Mouse (Mus musculus) cerebellum, postnatal 36 days (tissue): Measurements from ENCODE around the gene Sclt1.
"Not testable (repeated sequence)": the region's sequence is repeated elsewhere in the genome, so short reads cannot be mapped to it uniquely, and the experiment has no call there.

Experiments used
- DNase-seq, 2 experiments: peaks; one replicate each; pipeline ENCODE4 v3.0.0; 2021 to 2022; ENCODE audit warnings: mixed read lengths in 2 of 2

Gene Sclt1

DNA sequence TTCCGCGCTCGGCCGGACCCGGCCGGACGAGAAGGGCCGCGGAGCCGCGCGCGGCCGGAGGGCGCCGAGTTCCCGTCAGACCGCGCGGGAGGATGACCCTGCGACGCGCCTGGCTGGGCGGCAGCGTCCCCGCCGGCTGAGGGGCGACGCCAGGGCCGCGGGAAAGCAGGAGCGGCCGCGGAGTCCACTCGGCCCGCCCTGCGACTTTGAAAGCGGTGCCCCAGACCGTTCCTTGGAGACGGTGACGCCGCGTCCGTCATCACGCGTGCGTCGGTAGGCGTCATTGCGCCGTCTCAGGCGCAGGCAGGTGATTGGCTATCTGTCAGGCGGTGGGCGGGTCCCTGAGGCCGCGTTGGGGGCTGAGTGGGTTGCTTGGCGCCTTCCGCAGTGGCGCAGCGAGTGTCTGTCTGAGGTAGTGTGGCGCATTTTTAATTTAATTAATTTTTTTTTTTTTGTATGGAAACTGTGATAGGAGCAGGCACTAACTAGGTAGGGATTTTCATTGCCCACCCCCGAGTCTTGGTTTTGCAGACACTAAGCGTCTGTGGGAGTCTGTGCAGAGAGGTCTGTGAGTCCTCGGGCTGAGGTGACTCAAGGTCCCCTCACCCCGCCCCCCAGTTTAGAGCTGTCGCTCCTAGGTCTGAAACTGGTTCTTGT, at the start of gene Sclt1, which contains the start of gene D3Ertd751e:
Gene Sclt1 (minus strand): TSS at position 237 of the 657 bp plus-strand sequence.
Gene D3Ertd751e (plus strand): TSS at position 334 of the 657 bp plus-strand sequence.
- DNase-seq: peak; percentile 97 to 98

DNA sequence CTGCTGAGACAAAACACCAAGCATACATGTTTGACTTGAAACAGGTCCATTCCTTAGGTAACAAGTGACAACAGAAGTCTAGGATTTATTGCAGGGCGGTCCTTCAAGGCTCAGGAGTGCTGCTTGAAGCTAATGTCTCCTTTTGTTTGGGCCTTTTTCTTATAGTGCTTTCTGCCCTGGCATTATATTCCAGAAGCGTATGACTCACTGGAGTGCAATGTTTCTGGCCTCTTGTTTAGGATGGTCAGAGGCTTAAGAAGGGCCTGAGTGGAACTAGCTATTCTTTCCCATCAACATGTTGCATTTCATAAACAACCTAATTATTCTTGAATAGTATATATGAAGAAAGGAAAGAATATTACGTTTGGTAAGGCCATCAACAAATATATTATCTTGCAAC, 19.8 kb upstream of the Sclt1 start:
- DNase-seq: no peak

DNA sequence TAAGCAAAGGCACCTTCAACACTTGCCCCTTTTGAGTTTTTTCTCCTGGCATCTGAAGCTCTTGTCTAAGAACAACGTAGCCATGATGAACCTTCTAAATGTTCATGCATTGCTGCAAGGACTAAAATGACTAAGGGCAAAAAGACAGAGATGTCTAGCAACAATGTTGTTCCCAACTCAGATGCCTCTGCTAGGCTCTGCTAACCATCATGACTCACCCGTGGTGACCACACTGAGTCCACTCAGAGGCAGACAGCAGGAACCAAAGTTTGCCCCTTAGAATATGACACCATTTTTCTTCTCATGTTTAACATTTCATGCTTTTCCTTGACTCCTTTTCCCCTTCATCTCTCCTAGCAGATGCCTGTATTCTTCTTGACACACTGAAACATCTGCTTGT, 12.2 kb upstream of the Sclt1 start:
- no peak for DNase-seq

DNA sequence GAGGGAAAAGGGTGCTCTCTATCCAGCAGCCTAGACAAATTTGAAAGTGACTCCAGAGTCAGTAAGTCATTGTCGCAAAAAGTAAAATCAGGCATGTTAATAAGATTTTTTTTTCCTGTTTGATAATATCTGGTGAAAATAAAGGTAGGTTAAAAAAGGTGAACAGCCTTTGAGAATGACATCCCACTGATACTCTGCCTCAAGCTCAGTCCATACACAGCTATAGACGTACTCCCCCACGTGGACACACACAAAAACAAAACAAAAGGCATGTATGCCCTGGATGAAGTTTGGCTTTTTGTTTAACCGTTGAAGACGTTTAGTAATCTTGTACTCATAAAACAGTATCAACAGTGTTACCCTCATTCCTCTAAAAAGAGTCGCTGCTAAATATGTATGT, 1.1 kb upstream of the Sclt1 start:
- peak; percentile 7 to 25 for DNase-seq

DNA sequence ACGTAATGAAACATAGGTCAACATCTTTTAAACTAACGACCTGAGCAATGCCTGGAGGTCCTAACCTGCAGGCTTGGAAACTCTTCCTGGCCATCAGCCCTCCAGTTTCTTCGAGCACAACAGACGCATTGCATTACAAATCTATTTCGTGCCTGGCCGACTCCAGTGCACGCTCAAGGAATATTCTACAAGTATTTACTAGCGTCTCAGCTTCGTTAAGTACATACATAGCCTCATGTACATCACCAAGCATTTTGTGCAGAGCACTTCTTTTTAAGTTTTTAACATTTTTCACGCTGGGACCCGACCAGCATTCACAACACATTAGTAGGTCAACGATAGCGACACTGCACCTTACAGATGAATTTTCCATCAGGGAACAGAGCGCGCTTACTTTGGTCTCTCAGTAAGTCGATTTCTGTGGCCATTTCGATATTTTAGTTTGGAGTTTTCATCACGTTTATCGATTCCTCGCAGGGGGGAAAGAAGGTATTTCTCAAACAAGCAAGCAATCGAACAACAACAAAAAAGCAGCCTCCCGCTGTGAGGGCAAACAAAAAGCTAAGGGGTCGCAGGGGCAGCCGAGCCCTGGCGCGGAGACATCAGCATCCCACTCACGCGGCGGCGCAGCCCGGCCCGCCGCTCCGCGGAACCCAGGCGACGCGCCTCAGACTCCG, 575 bp downstream of the Sclt1 start:
- peak in 1 of 2 experiments; percentile 12 for DNase-seq

DNA sequence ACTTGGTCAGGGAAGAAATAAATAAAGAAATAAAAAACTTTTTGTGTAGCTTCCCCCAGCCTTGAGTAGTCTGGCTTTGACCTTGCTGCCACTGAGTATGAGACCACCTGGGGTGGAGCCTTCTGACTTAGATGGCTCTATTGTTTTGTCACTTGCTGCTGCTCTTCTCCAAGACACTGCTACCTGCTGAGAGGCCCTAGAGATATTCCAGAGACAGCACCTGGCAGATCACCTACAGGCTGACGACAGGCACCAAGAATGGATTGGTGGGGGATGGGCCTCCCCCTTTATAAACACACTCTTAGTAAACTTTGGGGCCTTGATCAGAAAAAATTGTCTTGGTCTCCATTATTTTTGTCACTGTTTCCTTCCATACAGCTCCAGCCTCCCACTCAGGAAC, 46.6 kb downstream of the Sclt1 start:
- DNase-seq: no peak

DNA sequence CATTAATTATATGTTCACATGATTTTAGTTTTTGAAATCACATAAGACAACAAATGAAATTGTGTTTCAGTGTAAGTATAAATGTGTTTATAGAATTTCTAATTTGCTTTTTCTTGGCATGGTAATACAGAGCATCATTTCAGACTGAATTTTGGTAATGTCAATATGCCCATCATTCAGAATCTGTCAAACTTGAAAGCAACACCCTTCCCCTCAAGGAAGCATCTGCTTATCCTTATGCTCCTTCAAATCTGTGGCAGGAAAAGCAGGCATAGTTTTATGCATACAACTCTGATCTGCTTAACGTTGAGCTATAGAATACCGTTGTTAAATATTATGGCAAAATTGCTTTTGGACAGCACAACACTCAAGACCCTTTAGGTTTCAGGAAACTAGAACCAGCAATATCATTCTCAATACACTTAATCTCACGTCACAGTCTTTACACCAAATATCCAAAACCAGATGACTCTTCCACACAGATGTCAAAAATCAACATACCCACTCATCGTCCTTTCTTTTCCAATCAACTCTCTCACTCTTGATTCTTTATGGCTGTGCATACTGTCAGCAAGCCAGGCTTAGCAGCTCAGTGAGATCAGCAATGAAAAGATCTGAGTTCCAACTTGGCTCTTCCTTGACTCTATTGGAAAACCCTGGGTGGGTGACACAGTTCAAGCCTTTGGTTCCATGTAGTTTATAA, 49.7 kb downstream of the Sclt1 start:
- DNase-seq: no peak

DNA sequence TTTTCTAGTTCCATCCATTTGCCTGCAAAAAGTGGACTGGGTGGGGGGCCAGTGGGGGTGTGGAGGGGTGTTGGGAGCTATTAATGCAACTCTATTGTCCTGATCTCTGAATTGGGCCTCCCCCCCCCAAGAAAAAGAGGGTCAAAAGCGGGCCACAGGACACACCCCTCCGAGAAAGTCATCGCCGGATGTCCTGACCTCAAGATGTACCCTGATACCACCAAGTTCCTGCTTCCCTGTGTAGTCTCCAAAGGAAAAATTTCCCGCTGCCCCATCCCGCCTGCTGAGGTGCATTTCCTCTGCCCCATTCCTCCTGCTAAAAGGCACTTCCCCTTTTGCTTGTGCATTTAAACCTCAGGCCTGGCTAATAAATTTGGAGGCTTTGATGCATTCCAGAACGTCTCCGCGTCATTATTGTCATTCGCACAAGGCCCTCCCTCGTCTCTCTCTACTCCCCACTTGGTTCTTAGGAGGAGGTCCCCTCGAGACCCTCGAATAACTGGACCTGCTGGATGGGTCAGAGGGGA, 52.1 kb downstream of the Sclt1 start:
- not testable (repeated sequence) for DNase-seq

DNA sequence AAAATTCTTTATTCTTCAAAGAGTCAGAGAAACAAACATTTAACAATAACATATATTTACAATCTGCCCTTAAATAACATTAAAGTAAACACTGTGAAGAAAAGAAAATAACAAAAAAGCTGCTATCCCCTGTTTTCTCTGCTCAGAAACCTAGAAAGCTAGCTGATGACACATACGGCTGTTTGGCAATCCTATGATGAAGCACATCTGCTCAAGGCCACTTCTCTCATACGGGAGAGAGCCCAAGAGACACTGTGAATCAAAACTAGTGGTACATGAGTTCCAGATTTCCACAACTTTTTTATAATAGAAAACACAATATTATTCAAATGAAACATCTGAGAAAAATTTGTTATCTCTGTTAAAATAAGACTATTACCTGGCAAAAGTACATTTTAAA, 55.9 kb downstream of the Sclt1 start:
- no peak for DNase-seq

DNA sequence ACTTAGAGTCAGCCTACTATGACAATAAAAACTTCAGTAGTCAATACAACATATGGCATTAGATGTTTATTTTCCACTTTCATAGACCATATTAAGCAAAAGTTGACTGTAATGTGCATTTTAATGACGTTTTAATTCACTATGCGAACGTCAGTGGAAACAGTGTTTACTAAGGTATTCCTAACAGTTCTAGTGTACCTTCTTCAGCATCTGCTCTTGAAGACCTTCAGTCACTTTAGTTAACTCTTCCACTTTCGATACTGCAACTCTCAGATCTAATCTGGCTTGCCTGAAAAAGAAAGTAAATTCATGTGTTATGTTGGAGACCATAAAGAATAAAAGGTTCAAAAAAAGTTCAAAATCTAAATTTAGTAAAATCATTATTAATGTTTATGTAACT, 60.2 kb downstream of the Sclt1 start:
- no peak for DNase-seq

DNA sequence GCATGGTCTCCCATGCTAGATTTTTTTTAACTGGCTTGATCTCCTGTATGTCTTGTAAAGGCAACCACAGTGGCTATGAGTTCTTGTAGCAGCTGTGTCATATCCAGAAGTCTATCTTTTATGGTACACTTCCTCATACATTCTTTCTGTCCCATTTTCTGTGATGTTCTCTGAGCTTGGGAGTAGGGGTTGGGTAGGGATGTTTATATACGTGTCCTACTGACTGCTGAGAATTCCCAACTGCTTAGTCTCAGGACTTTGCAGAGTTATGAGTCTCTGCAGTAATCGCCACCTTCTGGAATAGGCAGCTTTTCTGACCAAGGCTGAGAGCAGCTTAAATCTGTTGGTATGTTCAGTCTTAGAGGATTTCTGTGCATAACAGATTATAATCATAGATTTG, 65.7 kb downstream of the Sclt1 start:
- no peak for DNase-seq

DNA sequence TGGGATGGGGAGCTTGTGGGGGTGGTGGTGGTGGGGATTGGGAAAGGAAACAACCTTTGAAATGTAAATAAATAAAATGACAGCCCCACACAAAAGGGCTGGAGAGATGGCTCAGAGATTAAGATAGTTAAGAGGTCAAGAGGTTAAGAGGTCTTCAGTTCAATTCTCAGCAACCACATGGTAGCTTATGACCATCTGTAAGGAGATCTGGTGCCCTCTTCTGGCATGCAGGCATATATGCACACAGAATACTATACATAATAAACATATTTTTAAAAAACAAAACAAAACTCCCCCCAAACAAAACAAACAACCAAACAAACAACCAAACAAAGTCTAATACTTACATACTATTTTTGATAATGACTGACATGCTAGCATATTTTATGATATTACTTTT, 67.5 kb downstream of the Sclt1 start:
- no peak for DNase-seq

DNA sequence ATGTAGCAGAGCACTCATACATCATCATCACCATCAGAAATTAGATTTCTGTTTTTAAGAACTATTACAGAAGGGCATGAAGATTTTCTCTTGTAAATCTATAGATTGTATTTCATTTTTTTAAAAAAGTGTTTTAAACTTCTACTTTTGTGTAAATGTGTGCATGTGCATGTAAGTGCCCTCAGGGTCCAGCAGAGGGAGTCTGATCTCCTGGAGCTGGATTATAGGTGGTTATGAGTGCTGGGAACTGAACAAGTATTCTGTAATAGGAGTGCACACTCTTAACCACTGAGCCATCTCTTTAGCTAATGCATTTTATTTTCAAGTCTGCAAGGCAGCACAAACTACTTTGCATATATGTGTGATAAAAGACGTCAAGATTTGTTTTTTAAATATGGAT, 86.7 kb downstream of the Sclt1 start:
- no peak for DNase-seq

DNA sequence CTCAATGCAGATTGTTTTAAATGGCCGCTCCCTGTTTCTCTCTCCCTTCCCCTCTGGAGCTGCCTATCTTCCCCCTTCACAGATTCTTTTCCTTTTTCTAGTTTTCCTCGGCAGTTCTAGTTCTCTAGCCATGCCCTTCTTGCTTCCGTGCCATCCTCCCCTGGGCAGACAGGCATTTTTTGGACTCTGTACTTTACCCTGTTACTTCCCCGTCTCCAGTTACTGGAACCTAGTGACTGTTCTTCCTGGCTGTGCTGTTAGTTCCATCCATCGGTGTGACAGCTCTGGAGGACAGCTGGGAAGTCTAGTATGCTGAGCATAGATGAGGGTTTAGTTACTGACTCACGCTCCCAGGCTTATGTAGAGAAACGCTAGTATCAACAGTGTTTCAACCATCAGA, 121.3 kb downstream of the Sclt1 start:
- no peak for DNase-seq

DNA sequence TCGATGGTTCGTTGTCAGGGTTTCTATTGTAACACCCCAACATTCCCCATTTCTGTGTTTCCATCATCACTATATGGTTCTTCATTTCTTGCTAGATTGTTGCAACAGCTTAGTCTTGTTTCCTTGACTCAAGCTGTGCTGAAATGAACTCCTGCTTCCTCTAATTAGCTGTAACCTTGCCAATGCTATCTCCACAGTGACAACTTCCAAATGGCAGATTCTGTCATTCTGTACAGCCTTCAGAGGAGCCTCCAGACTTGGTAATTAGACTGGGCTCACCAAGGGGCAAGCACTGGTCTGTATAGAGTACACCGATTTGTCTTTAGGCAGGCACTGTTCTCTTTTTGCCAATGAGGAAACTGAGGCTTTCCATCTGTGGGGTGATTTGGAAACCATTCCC, 123.8 kb downstream of the Sclt1 start:
- no peak for DNase-seq

DNA sequence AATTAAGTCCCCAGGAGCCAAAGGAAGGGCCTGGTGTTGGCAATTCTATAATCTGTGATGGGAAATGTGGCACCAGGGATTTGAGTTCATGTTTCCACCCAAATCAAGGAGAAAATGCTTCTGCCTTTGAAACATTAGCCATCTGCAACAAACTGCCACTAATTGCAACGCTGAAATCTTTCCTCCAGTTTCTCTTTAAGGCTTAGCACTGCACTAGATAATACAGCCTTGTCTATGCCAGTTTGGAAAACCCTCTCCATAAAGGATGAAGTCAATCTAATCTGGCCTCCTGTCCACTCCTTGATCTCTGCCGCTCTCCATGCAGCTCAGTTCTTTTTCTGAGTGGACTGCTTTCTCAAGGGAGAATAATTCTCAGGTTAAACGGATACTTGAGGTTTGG, 124.3 kb downstream of the Sclt1 start:
- no peak for DNase-seq

DNA sequence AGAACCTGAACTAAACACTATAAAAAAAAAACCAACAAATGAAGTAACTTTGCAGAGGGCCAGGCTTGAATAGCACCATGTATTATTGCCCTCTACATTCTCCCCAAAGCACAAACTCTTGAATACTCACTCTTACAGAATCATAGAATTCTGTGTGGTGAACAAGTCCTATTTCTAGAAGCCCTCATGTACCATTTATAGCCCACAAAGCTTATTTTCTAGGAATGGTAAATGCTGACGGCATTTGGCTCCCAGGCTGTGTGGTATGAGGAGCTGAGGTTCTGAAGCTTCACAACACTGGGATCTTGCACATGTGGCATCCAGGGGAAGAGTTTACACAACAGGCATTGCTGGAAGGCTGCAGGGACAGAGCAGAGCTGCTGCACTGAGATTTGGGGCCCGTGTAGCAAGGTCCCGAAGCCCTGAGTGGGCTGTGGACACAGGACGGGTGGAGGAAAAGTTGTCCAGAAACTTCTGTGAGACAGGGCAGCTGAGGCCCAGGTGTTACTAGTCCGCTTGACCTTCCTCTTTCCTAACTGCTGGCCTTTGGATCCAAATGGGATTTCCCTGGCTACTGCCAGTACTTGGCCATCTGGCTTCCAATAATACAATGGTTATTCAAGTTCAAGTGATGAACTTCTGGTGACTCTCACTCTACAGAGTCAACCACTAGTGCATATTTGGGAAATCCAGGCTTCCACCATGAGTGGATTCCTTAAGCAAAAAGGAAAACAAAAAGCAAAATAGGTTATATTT, 127.9 kb downstream of the Sclt1 start:
- no peak for DNase-seq

DNA sequence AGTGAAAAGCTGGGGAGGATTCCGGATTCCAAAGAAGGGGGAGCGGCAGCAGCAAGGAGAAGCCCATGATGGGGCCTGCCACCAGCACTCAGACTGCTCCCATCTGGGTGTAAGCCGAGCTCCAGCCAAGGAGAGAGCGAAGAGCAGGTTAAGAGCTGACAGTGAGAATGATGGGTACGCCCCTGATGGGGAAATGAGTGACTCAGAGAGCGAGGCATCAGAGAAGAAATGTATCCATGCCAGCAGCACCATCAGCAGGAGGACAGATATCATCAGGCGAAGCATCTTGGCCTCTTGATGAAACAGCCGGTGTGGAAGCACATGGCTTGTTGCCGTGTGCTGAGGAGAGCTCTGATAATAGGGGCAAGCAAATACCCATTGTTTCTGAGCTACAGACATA, 128.6 kb downstream of the Sclt1 start:
- peak in 1 of 2 experiments; percentile 43 for DNase-seq

DNA sequence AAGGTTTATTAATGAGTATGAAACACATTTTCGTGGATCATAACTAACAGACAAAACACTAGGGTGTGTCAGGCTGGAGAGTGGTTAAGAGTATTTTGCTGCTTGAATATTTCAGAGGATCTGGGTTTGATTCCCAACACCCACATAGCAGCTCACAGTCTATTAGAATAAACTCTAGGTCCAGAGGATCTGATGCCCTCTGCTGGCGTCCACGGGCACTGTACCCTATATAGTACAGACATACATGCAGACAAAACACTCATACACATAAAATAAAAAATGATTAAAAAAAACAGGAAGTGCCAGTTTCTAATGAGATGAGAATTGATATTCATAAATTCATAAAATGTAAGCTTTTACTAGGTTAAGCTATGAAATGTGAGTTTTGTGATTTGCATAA, 130.1 kb downstream of the Sclt1 start:
- no peak for DNase-seq

DNA sequence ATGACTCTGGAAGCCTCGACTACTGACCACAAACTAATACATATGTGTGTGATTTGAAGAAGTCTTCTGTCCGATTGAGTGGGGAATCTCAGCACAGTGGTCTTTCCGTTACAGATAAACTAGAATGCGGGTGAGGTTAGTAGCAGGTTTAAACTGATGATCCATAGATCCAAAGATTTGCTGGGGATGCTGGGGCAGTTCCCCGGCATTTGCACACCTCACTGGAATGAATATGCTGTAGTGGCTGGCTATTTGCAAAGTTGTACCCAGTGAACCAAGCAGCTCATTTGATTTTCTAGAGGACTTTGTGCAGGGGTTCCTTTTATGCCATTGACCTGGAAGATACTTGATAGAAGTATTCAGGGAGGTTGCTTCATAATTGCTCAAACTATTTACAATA, 133.2 kb downstream of the Sclt1 start:
- DNase-seq: no peak

DNA sequence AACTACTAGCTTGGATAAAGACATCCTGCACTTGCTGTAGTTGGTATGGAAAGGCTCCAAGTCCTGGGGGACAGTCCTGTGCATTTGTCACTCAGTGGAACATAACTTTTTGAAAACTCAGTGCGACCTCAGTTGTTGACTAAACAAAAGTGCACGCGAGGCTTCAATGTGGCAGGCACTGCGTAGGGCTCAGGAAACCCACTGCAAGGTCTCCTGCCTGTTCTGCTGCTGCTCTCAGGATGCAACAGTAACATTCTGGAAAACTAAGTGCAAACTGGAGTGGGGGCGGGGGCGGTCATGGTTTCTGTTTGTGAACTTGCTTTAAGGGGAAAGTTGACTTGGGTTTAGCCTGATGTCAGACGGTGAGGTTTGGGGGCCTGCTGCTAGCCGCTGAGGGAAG, 134.8 kb downstream of the Sclt1 start:
- no peak for DNase-seq

DNA sequence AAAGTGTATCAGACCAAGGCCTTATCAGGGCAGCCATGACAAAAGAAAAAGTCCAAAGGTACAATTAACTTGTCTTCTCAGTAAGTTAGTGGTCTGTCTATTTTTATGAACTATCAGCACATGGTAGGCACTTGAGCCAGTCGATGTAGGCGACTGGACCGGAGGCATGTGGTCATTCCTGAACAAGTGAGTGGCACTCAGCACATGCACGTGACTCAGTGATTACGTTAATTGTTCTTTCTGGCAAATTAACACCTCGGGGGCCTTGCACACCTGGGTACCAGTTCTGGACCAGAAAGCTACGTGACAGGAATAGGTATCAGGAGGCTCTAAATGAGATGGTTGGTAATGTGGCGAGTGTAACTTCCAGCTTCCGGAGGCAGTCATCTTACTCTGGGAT, 135.3 kb downstream of the Sclt1 start:
- DNase-seq: no peak

DNA sequence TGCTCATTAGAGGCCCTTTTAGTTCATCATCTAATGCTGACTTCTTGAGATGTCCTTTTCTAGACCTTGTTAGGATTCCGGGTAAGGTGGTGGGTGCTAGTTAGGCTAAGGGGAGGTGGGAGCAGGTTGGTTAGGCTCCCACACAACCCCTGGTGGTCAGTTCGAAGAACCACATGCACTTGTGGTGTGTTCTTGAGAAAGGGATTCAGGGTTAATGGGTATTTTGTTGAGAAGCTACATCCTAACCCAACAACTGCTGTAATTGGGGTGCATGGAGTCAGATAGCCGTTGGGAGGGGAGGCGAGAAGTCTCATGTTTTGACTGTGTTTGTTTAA, 136.0 kb downstream of the Sclt1 start:
- DNase-seq: no peak
